13 mouse cellular contexts compared by ENCODE assay signal in genomic region chrX:159924759-159925158, GRCm38 (mm10).
"Had no signal": no experiment of that assay in that cellular context is flagged by ENCODE, and none has a peak within 500 bp of the region (broad histone marks: within the 10 kb centered on the region; RNA-seq: fewer than 3 reads in every experiment).

No protein-coding gene starts in this region.

- H3K27ac ChIP-seq: layer of hippocampus, adult 2 months; limb, embryonic 13.5 days; liver, embryonic 14.5 days; midbrain, embryonic 15.5 days; neural tube, embryonic 13.5 days had no signal

- H3K9ac ChIP-seq: limb, embryonic 13.5 days; liver, embryonic 14.5 days; midbrain, embryonic 15.5 days; neural tube, embryonic 13.5 days had no signal

- ATAC-seq: midbrain, embryonic 15.5 days had no signal

- H3K9me3 ChIP-seq: limb, embryonic 13.5 days; midbrain, embryonic 15.5 days; neural tube, embryonic 13.5 days had no signal

- H3K4me3 ChIP-seq: layer of hippocampus, adult 2 months; limb, embryonic 13.5 days; megakaryocyte, embryonic 14.5 days; midbrain, embryonic 15.5 days; neural tube, embryonic 13.5 days had no signal

- H3K4me1 ChIP-seq: limb, embryonic 13.5 days; midbrain, embryonic 15.5 days; neural tube, embryonic 13.5 days had no signal

- DNase-seq: kidney, adult 18-20 months; kidney, postnatal 10 days; kidney, postnatal 4 days; left cerebral cortex, postnatal 4 days; lung, adult 18-20 months; lung, postnatal 36 days; thymus, postnatal 4 days had no signal

- H3K36me3 ChIP-seq: limb, embryonic 13.5 days; midbrain, embryonic 15.5 days; neural tube, embryonic 13.5 days had no signal
